ENCODE assay signal across 10 mouse cellular contexts in genomic region chr7:119285290-119285689, GRCm38 (mm10).
DNase-seq lines count a peak whose midpoint lies in the region; ATAC-seq lines count a peak whose summit lies in the region.
"Had no signal": no experiment of that assay in that cellular context is flagged by ENCODE, and none has a peak within 500 bp of the region (broad histone marks: within the 10 kb centered on the region; RNA-seq: fewer than 3 reads in every experiment).

No protein-coding gene starts in this region.

- no peak overlapping the region for H3K4me2 ChIP-seq in hindbrain, embryonic 15.5 days
- H3K4me2 ChIP-seq in hindbrain, embryonic 12.5 days (replicated peaks), result no peak overlapping the region

- H3K4me1 ChIP-seq in hindbrain, embryonic 15.5 days (replicated peaks), result no peaks in the 10 kb centered on the region
- H3K4me1 ChIP-seq in hindbrain, embryonic 12.5 days, result no peaks in the 10 kb centered on the region
- H3K4me1 ChIP-seq: embryonic facial prominence, embryonic 10.5 days had no signal

- no peaks in the 10 kb centered on the region for H3K36me3 ChIP-seq in hindbrain, embryonic 15.5 days
- no peaks in the 10 kb centered on the region for H3K36me3 ChIP-seq in hindbrain, embryonic 12.5 days
- H3K36me3 ChIP-seq: embryonic facial prominence, embryonic 10.5 days had no signal

- no peak overlapping the region for H3K4me3 ChIP-seq in hindbrain, embryonic 15.5 days
- H3K4me3 ChIP-seq in hindbrain, embryonic 12.5 days, result no peak overlapping the region
- H3K4me3 ChIP-seq: embryonic facial prominence, embryonic 10.5 days had no signal

- 58% methylated on average over 5 of the region's 5 CpGs for WGBS in hindbrain, embryonic 15.5 days
- WGBS in hindbrain, embryonic 12.5 days, result 83% methylated on average over 5 of the region's 5 CpGs

- peak; percentile 49 to 74 for DNase-seq in layer of hippocampus, adult 18-20 months (ENCODE audit: low spot score in 2 of 2)
- peak; percentile 11 to 13 for DNase-seq in left cerebral cortex, adult 18-20 months (ENCODE audit: low spot score in 2 of 2)
- DNase-seq in right cerebral cortex, postnatal 10 days (ENCODE audit: low spot score in 2 of 2), result peak; percentile 23 to 41
- DNase-seq in ovary, adult 18-20 months (ENCODE audit: low spot score), result no peak
- DNase-seq: cerebellum, adult 11 months had no signal

- no peaks in the 10 kb centered on the region for H3K27me3 ChIP-seq in hindbrain, embryonic 15.5 days
- no peaks in the 10 kb centered on the region for H3K27me3 ChIP-seq in hindbrain, embryonic 12.5 days
- H3K27me3 ChIP-seq: Patski had no signal

- no peaks in the 10 kb centered on the region for H3K9me3 ChIP-seq in hindbrain, embryonic 15.5 days
- no peaks in the 10 kb centered on the region for H3K9me3 ChIP-seq in hindbrain, embryonic 12.5 days (replicated peaks)
- H3K9me3 ChIP-seq: embryonic facial prominence, embryonic 10.5 days had no signal

- peak; percentile 73; the same call in 1 of the 2 replicates for ATAC-seq in hindbrain, embryonic 15.5 days (ENCODE audit: low FRiP score, low read depth)
- ATAC-seq in hindbrain, embryonic 12.5 days (ENCODE audit: low FRiP score), result no peak
- no peak for ATAC-seq in inflammation-experienced regulatory T-cells, adult 6 months
- ATAC-seq: Patski had no signal

- H3K9ac ChIP-seq in hindbrain, embryonic 15.5 days, result no peak overlapping the region
- H3K9ac ChIP-seq in hindbrain, embryonic 12.5 days, result no peak overlapping the region

- H3K27ac ChIP-seq in hindbrain, embryonic 15.5 days (replicated peaks), result no peak overlapping the region; the same call in 1 of the 2 replicates
- no peak overlapping the region for H3K27ac ChIP-seq in hindbrain, embryonic 12.5 days
- H3K27ac ChIP-seq: embryonic facial prominence, embryonic 10.5 days had no signal
